Mouse (Mus musculus) neural tube, embryonic 14.5 days (tissue): ENCODE measurements around the gene Il10rb. TPM values are rescaled to one million over a fixed set of nuclear protein-coding genes. Genes with fewer than 3 reads are reported as not detected.

ENCODE experiments used
- ATAC-seq: fragments of 200-750 bp; cut with Nextera tagmentation; 2 replicates; pipeline ENCODE4 v1.8.0; 2017; ENCODE audit warnings: low read depth, mild to moderate bottlenecking, moderate TSS enrichment, moderate library complexity
- H3K27ac ChIP-seq: fragments of 300-500 bp; sonication (generic); 2 replicates; pipeline ENCODE4 v1.5.1; 2014; ENCODE audit warnings: low read depth, mild to moderate bottlenecking, control low read depth, low read length, moderate library complexity, mixed read lengths
- H3K27me3 ChIP-seq: fragments of 300-500 bp; sonication (generic); 2 replicates; pipeline ENCODE4 v1.6.1; 2014; ENCODE audit warnings: low read length; ENCODE audit not compliant: control insufficient read depth, insufficient read depth
- H3K36me3 ChIP-seq: fragments of 300-500 bp; sonication (generic); 2 replicates; pipeline ENCODE4 v1.6.1; 2014; ENCODE audit warnings: low read length, mixed read lengths; ENCODE audit not compliant: control insufficient read depth, insufficient read depth
- H3K4me1 ChIP-seq: fragments of 300-500 bp; sonication (generic); 2 replicates; pipeline ENCODE4 v1.6.1; 2014; ENCODE audit warnings: low read length; ENCODE audit not compliant: control insufficient read depth, insufficient read depth
- H3K4me2 ChIP-seq: fragments of 300-500 bp; sonication (generic); 2 replicates; pipeline ENCODE4 v1.6.1; 2014; ENCODE audit warnings: mild to moderate bottlenecking, low read depth, low read length, control low read depth
- H3K4me3 ChIP-seq: fragments of 300-500 bp; sonication (generic); 2 replicates; pipeline ENCODE4 v1.5.1; 2014; ENCODE audit warnings: low read depth, low read length, control low read depth, mixed read lengths
- H3K9ac ChIP-seq: fragments of 300-500 bp; sonication (generic); replicated peaks from 2 replicates; pipeline ENCODE4 v1.6.1; 2014; ENCODE audit warnings: low read depth, mild to moderate bottlenecking, control low read depth, low read length, mixed read lengths
- H3K9me3 ChIP-seq: fragments of 300-500 bp; sonication (generic); 2 replicates; pipeline ENCODE4 v1.6.1; 2016; ENCODE audit warnings: low read length; ENCODE audit not compliant: control insufficient read depth
- WGBS: fragments of 180-500 bp; shearing (Covaris S2); extraction: QIAGEN DNeasy Blood & Tissue Kit; methylation state at CpG from one replicate; pipeline ENCODE4 v1.1.7; 2014; 5-methylcytosine and 5-hydroxymethylcytosine counted together
- polyA plus RNA-seq: library from polyadenylated mRNA; unstranded; fragments of >200 nt; fragmentation: Nextera tagmentation; extraction: Ambion mirVana; gene quantifications from 2 replicates; pipeline ENCODE4 v1.2.1, GENCODE M21; 2014

Gene Il10rb
- polyA plus RNA-seq, 1 experiment from 2014 or later: 7.1 TPM

- Histone ChIP-seq H3K4me1 (no peaks in the 10 kb centered on the region), H3K9ac (no peak overlapping the region), H3K4me2 (no peak overlapping the region), H3K36me3 (no peaks in the 10 kb centered on the region), H3K27me3 (no peaks in the 10 kb centered on the region), H3K4me3 (no peak overlapping the region), H3K27ac (no peak overlapping the region), H3K9me3 (no peaks in the 10 kb centered on the region)
- ATAC-seq: no peak
- 71% methylated on average over 7 of the region's 7 CpGs for WGBS
These were observed 35.4 kb downstream of the Il10rb start for GRCm38 (mm10) chr16:91441366-91441765.

GRCm38 (mm10) chr16:91441811-91442240 is 35.9 kb downstream of the Il10rb start:
- Histone ChIP-seq H3K4me1 (no peaks in the 10 kb centered on the region), H3K9me3 (no peaks in the 10 kb centered on the region), H3K4me2 (no peak overlapping the region), H3K27me3 (no peaks in the 10 kb centered on the region), H3K27ac (no peak overlapping the region), H3K36me3 (no peaks in the 10 kb centered on the region), H3K4me3 (no peak overlapping the region), H3K9ac (no peak overlapping the region)
- ATAC-seq: no peak
- WGBS: 87% methylated on average over 7 of the region's 7 CpGs

GRCm38 (mm10) chr16:91442446-91442845 is 36.5 kb downstream of the Il10rb start:
- Histone ChIP-seq H3K4me2 (no peak overlapping the region), H3K4me3 (no peak overlapping the region), H3K9me3 (no peaks in the 10 kb centered on the region), H3K27me3 (no peaks in the 10 kb centered on the region), H3K27ac (no peak overlapping the region), H3K36me3 (no peaks in the 10 kb centered on the region), H3K9ac (no peak overlapping the region), H3K4me1 (no peaks in the 10 kb centered on the region)
- WGBS: 77% methylated on average over 4 of the region's 4 CpGs
- ATAC-seq: no peak

GRCm38 (mm10) chr16:91443211-91443611 is 37.2 kb downstream of the Il10rb start:
- H3K27ac ChIP-seq: no peak overlapping the region
- no peaks in the 10 kb centered on the region for H3K4me1 ChIP-seq
- no peak overlapping the region for H3K4me3 ChIP-seq
- no peaks in the 10 kb centered on the region for H3K9me3 ChIP-seq
- 79% methylated on average over 8 of the region's 8 CpGs for WGBS
- no peak for ATAC-seq
- H3K9ac ChIP-seq: no peak overlapping the region
- no peaks in the 10 kb centered on the region for H3K27me3 ChIP-seq
- no peak overlapping the region for H3K4me2 ChIP-seq
- no peaks in the 10 kb centered on the region for H3K36me3 ChIP-seq

- H3K4me1 ChIP-seq: no peaks in the 10 kb centered on the region
- H3K27me3 ChIP-seq: no peaks in the 10 kb centered on the region
- H3K9me3 ChIP-seq: no peaks in the 10 kb centered on the region
- H3K4me3 ChIP-seq: no peak overlapping the region
- no peak overlapping the region for H3K27ac ChIP-seq
- 93% methylated on average over 4 of the region's 4 CpGs for WGBS
- no peak for ATAC-seq
- no peak overlapping the region for H3K9ac ChIP-seq
- no peak overlapping the region for H3K4me2 ChIP-seq
- no peaks in the 10 kb centered on the region for H3K36me3 ChIP-seq
These were observed 38.9 kb downstream of the Il10rb start for GRCm38 (mm10) chr16:91444847-91445246.

- Histone ChIP-seq H3K27ac (no peak overlapping the region), H3K4me2 (no peak overlapping the region), H3K4me3 (no peak overlapping the region), H3K9ac (no peak overlapping the region), H3K27me3 (no peaks in the 10 kb centered on the region), H3K9me3 (no peaks in the 10 kb centered on the region), H3K36me3 (no peaks in the 10 kb centered on the region), H3K4me1 (no peaks in the 10 kb centered on the region)
- WGBS: 79% methylated on average over 5 of the region's 5 CpGs
- ATAC-seq: no peak
These were observed 39.6 kb downstream of the Il10rb start for GRCm38 (mm10) chr16:91445566-91445965.

GRCm38 (mm10) chr16:91446778-91447511 is 41.0 kb downstream of the Il10rb start:
- no peaks in the 10 kb centered on the region for H3K36me3 ChIP-seq
- no peaks in the 10 kb centered on the region for H3K9me3 ChIP-seq
- H3K4me1 ChIP-seq: no peaks in the 10 kb centered on the region
- WGBS: 82% methylated on average over 8 of the region's 8 CpGs
- no peak overlapping the region for H3K4me2 ChIP-seq
- no peak overlapping the region for H3K9ac ChIP-seq
- H3K27ac ChIP-seq: no peak overlapping the region
- ATAC-seq: no peak
- H3K4me3 ChIP-seq: no peak overlapping the region
- no peaks in the 10 kb centered on the region for H3K27me3 ChIP-seq

GRCm38 (mm10) chr16:91447512-91447900 is 41.5 kb downstream of the Il10rb start:
- no peaks in the 10 kb centered on the region for H3K9me3 ChIP-seq
- no peak overlapping the region for H3K4me2 ChIP-seq
- H3K27me3 ChIP-seq: no peaks in the 10 kb centered on the region
- no peak overlapping the region for H3K4me3 ChIP-seq
- H3K36me3 ChIP-seq: no peaks in the 10 kb centered on the region
- ATAC-seq: no peak
- H3K27ac ChIP-seq: no peak overlapping the region
- H3K9ac ChIP-seq: no peak overlapping the region
- H3K4me1 ChIP-seq: no peaks in the 10 kb centered on the region
- 87% methylated on average over 6 of the region's 6 CpGs for WGBS

GRCm38 (mm10) chr16:91448088-91448487 is 42.1 kb downstream of the Il10rb start:
- H3K36me3 ChIP-seq: no peaks in the 10 kb centered on the region
- no peak overlapping the region for H3K4me3 ChIP-seq
- H3K9ac ChIP-seq: no peak overlapping the region
- H3K4me2 ChIP-seq: no peak overlapping the region
- no peak overlapping the region for H3K27ac ChIP-seq
- no peak for ATAC-seq
- H3K27me3 ChIP-seq: no peaks in the 10 kb centered on the region
- H3K9me3 ChIP-seq: no peaks in the 10 kb centered on the region
- whole genome bisulfite sequencing: 98% methylated on average over 5 of the region's 5 CpGs
- H3K4me1 ChIP-seq: no peaks in the 10 kb centered on the region
